Comparison of ENCODE assay signal across 27 mouse cellular contexts in the genomic region with DNA sequence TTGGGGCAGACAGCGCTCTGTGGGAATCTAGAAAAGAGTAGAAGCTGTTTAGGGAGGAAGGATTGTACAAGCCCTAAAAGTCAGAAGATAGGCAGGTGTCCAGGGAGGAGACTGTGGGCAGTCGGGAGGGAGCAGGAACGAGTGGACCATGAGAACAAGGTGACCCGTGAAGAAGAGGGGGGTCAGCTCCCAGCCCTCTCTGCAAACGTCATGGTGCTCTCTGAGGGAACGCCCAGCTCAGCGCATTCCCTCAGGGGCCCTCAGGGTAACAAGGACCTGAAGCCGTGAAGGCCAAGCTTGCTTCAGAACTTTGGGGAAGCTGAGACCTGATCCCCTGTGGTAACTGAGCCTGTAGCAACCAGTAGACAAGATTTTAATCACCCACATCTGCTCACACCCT. TPM values are rescaled to one million over a fixed set of nuclear protein-coding genes. Genes with fewer than 3 reads are reported as not detected.
DNase-seq lines count a peak whose midpoint lies in the region; ATAC-seq and TF ChIP-seq lines count a peak whose summit lies in the region.
"Had no signal": no experiment of that assay in that cellular context is flagged by ENCODE, and none has a peak within 500 bp of the region (broad histone marks: within the 10 kb centered on the region; RNA-seq: fewer than 3 reads in every experiment).

No protein-coding gene starts in this region.

- no peaks in the 10 kb centered on the region for H3K27me3 ChIP-seq in heart, embryonic 11.5 days (ENCODE audit: control insufficient read depth, insufficient read depth, low read length)
- H3K27me3 ChIP-seq in kidney, embryonic 16.5 days (ENCODE audit: insufficient read depth, low read length), result no peaks in the 10 kb centered on the region
- no peaks in the 10 kb centered on the region for H3K27me3 ChIP-seq in lung, postnatal 0 days (replicated peaks; ENCODE audit: insufficient read depth, low read length)
- H3K27me3 ChIP-seq: embryonic facial prominence, embryonic 12.5 days; embryonic facial prominence, embryonic 15.5 days had no signal

- H3K9ac ChIP-seq in heart, embryonic 11.5 days (ENCODE audit: low read depth, low read length), result no peak overlapping the region
- H3K9ac ChIP-seq in kidney, embryonic 16.5 days (replicated peaks; ENCODE audit: low read length), result no peak overlapping the region
- H3K9ac ChIP-seq in lung, postnatal 0 days (replicated peaks; ENCODE audit: low read depth), result no peak overlapping the region
- H3K9ac ChIP-seq: embryonic facial prominence, embryonic 12.5 days; embryonic facial prominence, embryonic 15.5 days; forebrain, postnatal 0 days; heart, embryonic 15.5 days; hindbrain, embryonic 14.5 days had no signal

- DNase-seq in heart, adult 9 months (ENCODE audit: low spot score in 2 of 2), result no peak
- DNase-seq in kidney, adult 8-10 months, result no peak
- no peak for DNase-seq in lung, postnatal 0 days (ENCODE audit: low spot score)
- no peak for DNase-seq in lung, adult 2 months
- DNase-seq: adrenal gland, adult 2 months; cerebellum, adult 11 months; cerebellum, adult 2 months; cerebellum, adult 9-11 months; cerebellum, postnatal 25 days; forebrain, postnatal 0 days; gastrocnemius, adult 2 months; gastrocnemius, postnatal 14 days; heart, adult 2 months; heart, postnatal 10 days; heart, postnatal 36 days had no signal

- no peak overlapping the region for H3K27ac ChIP-seq in heart, embryonic 11.5 days (ENCODE audit: low read depth, low read length)
- no peak overlapping the region for H3K27ac ChIP-seq in kidney, embryonic 16.5 days (ENCODE audit: low read length)
- no peak overlapping the region for H3K27ac ChIP-seq in lung, postnatal 0 days (ENCODE audit: low read length)
- H3K27ac ChIP-seq: embryonic facial prominence, embryonic 12.5 days; embryonic facial prominence, embryonic 15.5 days; gastrocnemius, adult 2 months; heart, adult 2 months; heart, embryonic 15.5 days; hindbrain, embryonic 14.5 days; hindbrain, postnatal 0 days had no signal

- H3K4me1 ChIP-seq in heart, embryonic 11.5 days (ENCODE audit: control insufficient read depth, insufficient read depth, low read length), result peaks cover 6% of the 10 kb centered on the region
- no peaks in the 10 kb centered on the region for H3K4me1 ChIP-seq in kidney, embryonic 16.5 days (ENCODE audit: insufficient read depth, low read length)
- no peaks in the 10 kb centered on the region for H3K4me1 ChIP-seq in lung, postnatal 0 days (ENCODE audit: insufficient read depth, low read depth, low read length)
- no peaks in the 10 kb centered on the region for H3K4me1 ChIP-seq in lung, adult 2 months (ENCODE audit: control insufficient read depth, insufficient read depth, low read length)
- H3K4me1 ChIP-seq: embryonic facial prominence, embryonic 12.5 days; embryonic facial prominence, embryonic 15.5 days had no signal

- TF ChIP-seq CTCF in lung, postnatal 0 days (IDR thresholded peaks at IDR 0.05), result no peak
- no peak for TF ChIP-seq CTCF in lung, adult 2 months (IDR thresholded peaks at IDR 0.05; ENCODE audit: insufficient read depth, low read length)

- H3K4me3 ChIP-seq in heart, embryonic 11.5 days (ENCODE audit: low read depth, low read length), result no peak overlapping the region
- no peak overlapping the region for H3K4me3 ChIP-seq in kidney, embryonic 16.5 days (ENCODE audit: low read length)
- H3K4me3 ChIP-seq in lung, postnatal 0 days (ENCODE audit: low read depth, low read length), result no peak overlapping the region
- H3K4me3 ChIP-seq in lung, adult 2 months (replicated peaks; ENCODE audit: extremely low read depth, low read depth, low read length), result no peak overlapping the region
- H3K4me3 ChIP-seq: embryonic facial prominence, embryonic 12.5 days; embryonic facial prominence, embryonic 15.5 days; gastrocnemius, adult 2 months; heart, adult 2 months; heart, embryonic 15.5 days had no signal

- 46% methylated on average over 8 of the region's 8 CpGs for WGBS in heart, embryonic 11.5 days (ENCODE audit: insufficient replicate concordance)
- WGBS in kidney, embryonic 16.5 days, result 35% methylated on average over 8 of the region's 8 CpGs
- 52% methylated on average over 8 of the region's 8 CpGs for whole genome bisulfite sequencing in lung, postnatal 0 days
- 71% methylated on average over 8 of the region's 8 CpGs for WGBS in lung, adult 2 months

- H3K9me3 ChIP-seq in heart, embryonic 11.5 days (replicated peaks; ENCODE audit: control insufficient read depth, low read length), result peaks cover 3% of the 10 kb centered on the region; the same call in 1 of the 2 replicates
- peaks cover 4% of the 10 kb centered on the region for H3K9me3 ChIP-seq in kidney, embryonic 16.5 days (ENCODE audit: low read length)
- no peaks in the 10 kb centered on the region for H3K9me3 ChIP-seq in lung, postnatal 0 days (ENCODE audit: low read length)
- H3K9me3 ChIP-seq: embryonic facial prominence, embryonic 12.5 days; embryonic facial prominence, embryonic 15.5 days; heart, embryonic 15.5 days had no signal

- ATAC-seq in heart, embryonic 11.5 days (replicated peaks; ENCODE audit: insufficient number of reproducible peaks, low FRiP score, low TSS enrichment), result 0 out of 2 replicates have a peak, but pooled peaks have one; percentile 27
- peak; percentile 52; the same call in 1 of the 2 replicates for ATAC-seq in kidney, embryonic 16.5 days (ENCODE audit: low FRiP score, low TSS enrichment)
- peak; percentile 25; the same call in 1 of the 2 replicates for ATAC-seq in lung, postnatal 0 days
- ATAC-seq: CD4-positive, CD25-positive, alpha-beta regulatory T cell, adult 4 months; forebrain, embryonic 14.5 days; forebrain, postnatal 0 days; hindbrain, postnatal 0 days; inflammation-experienced regulatory T-cells, adult 6 months had no signal

- H3K36me3 ChIP-seq in heart, embryonic 11.5 days (ENCODE audit: control insufficient read depth, insufficient read depth, low read length), result no peaks in the 10 kb centered on the region
- H3K36me3 ChIP-seq in kidney, embryonic 16.5 days (ENCODE audit: insufficient read depth, low read length), result no peaks in the 10 kb centered on the region
- H3K36me3 ChIP-seq in lung, postnatal 0 days (ENCODE audit: insufficient read depth, low read length), result no peaks in the 10 kb centered on the region
- H3K36me3 ChIP-seq: embryonic facial prominence, embryonic 12.5 days; embryonic facial prominence, embryonic 15.5 days; heart, embryonic 15.5 days had no signal

- TF ChIP-seq POLR2A in lung, adult 2 months (IDR thresholded peaks at IDR 0.05; ENCODE audit: borderline replicate concordance, extremely low read depth, low read depth, low read length), result no peak

- H3K4me2 ChIP-seq in heart, embryonic 11.5 days, result no peak overlapping the region
- no peak overlapping the region for H3K4me2 ChIP-seq in kidney, embryonic 16.5 days (replicated peaks; ENCODE audit: low read depth, low read length)
- H3K4me2 ChIP-seq in lung, postnatal 0 days (replicated peaks; ENCODE audit: low read depth, low read length), result no peak overlapping the region
- H3K4me2 ChIP-seq: embryonic facial prominence, embryonic 12.5 days; embryonic facial prominence, embryonic 15.5 days; heart, embryonic 15.5 days; hindbrain, embryonic 14.5 days had no signal

- no peak for TF ChIP-seq EP300 in lung, postnatal 0 days (IDR thresholded peaks at IDR 0.05)

RNA-seq across cellular contexts. Expression of gene Chil1, which starts 31.9 kb away (rescaled TPM):
- 1.5 and 1.9 TPM in 2 replicates for polyA plus RNA-seq in heart, embryonic 11.5 days (2014; fragmentation: Nextera tagmentation; extraction: Ambion mirVana)
- polyA plus RNA-seq in kidney, embryonic 16.5 days (2015; fragmentation: Nextera tagmentation; extraction: Ambion mirVana), result 0.85 and 1.4 TPM in 2 replicates
- 550 and 782 TPM in 2 replicates for polyA plus RNA-seq in lung, postnatal 0 days (2015; fragmentation: Nextera tagmentation; extraction: Ambion mirVana)
- 1,144 and 1,277 TPM in 2 replicates for polyA plus RNA-seq in lung, adult 2 months (2012; rRNA removed)

RNA-seq across cellular contexts. Expression of gene Chit1, which starts 39.0 kb away (rescaled TPM):
- 1.7 and 1.9 TPM in 2 replicates for polyA plus RNA-seq in heart, embryonic 11.5 days (2014; fragmentation: Nextera tagmentation; extraction: Ambion mirVana)
- 0.17 and 0.21 TPM in 2 replicates for polyA plus RNA-seq in kidney, embryonic 16.5 days (2015; fragmentation: Nextera tagmentation; extraction: Ambion mirVana)
- polyA plus RNA-seq in lung, postnatal 0 days (2015; fragmentation: Nextera tagmentation; extraction: Ambion mirVana), result 0.29 TPM in 1 of 2 replicates, not detected in the other
- polyA plus RNA-seq in lung, adult 2 months (2012; rRNA removed), result 14.1 TPM in 1 of 2 replicates, not detected in the other
- polyA plus RNA-seq: CD4-positive, CD25-positive, alpha-beta regulatory T cell, adult 4 months; cerebellum, adult 2 months; embryonic facial prominence, embryonic 12.5 days; forebrain, embryonic 11.5 days; hindbrain, embryonic 11.5 days; inflammation-experienced regulatory T-cells, adult 6 months had no signal

RNA-seq across cellular contexts. Expression of gene Mybph, which starts 43.2 kb away (rescaled TPM):
- 1.0 and 1.2 TPM in 2 replicates for polyA plus RNA-seq in heart, embryonic 11.5 days (2014; fragmentation: Nextera tagmentation; extraction: Ambion mirVana)
- 1.6 and 1.7 TPM in 2 replicates for polyA plus RNA-seq in kidney, embryonic 16.5 days (2015; fragmentation: Nextera tagmentation; extraction: Ambion mirVana)
- polyA plus RNA-seq in lung, postnatal 0 days (2015; fragmentation: Nextera tagmentation; extraction: Ambion mirVana), result 0.18 and 0.38 TPM in 2 replicates
- polyA plus RNA-seq in lung, adult 2 months (2012; rRNA removed), result 0.14 and 7.7 TPM in 2 replicates
- polyA plus RNA-seq: CD4-positive, CD25-positive, alpha-beta regulatory T cell, adult 4 months; forebrain, embryonic 11.5 days; inflammation-experienced regulatory T-cells, adult 6 months had no signal

Comparison
In these comparisons a context has a peak if more than half of its experiments do, and no peak if none do; other contexts are left out.
1. RNA of gene Chil1, which starts 31.9 kb away (polyA plus RNA-seq): 1,144 to 1,277 TPM in lung, adult 2 months and 550 to 782 TPM in lung, postnatal 0 days; 1.5 to 1.9 TPM in heart, embryonic 11.5 days and 0.85 to 1.4 TPM in kidney, embryonic 16.5 days; every median in the first group is over 100 times any median in the second.
2. Peak in every context shown above with its lines, with median percentiles within 50 percentile points of each other: ATAC-seq.